Mouse (Mus musculus) T-helper 2 cell (primary cell): Measurements from ENCODE around the gene Ccdc54.

Experiments
- in situ Hi-C: fragments of 300-600 bp; cut with MboI, MseI; formaldehyde crosslinking; loops from one replicate; pipeline ENCODE4 v1.15.1; 2025; ENCODE audit warnings: high pct_unique_total_duplicates

The Ccdc54 gene

GRCm38 (mm10) chr16:50591054-50591453 lies at the start of gene Ccdc54:
Gene Ccdc54 (minus strand): TSS chr16:50591154.
- in situ Hi-C loops, result no loop called here

GRCm38 (mm10) chr16:50632585-50632984 lies 41.6 kb upstream of the Ccdc54 start:
- in situ Hi-C loops, result no loop called here

GRCm38 (mm10) chr16:50615569-50615968 lies 24.6 kb upstream of the Ccdc54 start:
- in situ Hi-C loops, result no loop called here

- in situ Hi-C loops, result no loop called here
These were observed 22.0 kb upstream of the Ccdc54 start for GRCm38 (mm10) chr16:50612944-50613343.

GRCm38 (mm10) chr16:50610580-50610979 lies 19.6 kb upstream of the Ccdc54 start:
- in situ Hi-C loops, result no loop called here

GRCm38 (mm10) chr16:50607776-50608562 lies 17.0 kb upstream of the Ccdc54 start:
- in situ Hi-C loops, result no loop called here

GRCm38 (mm10) chr16:50604826-50605225 lies 13.9 kb upstream of the Ccdc54 start:
- in situ Hi-C loops, result no loop called here

- in situ Hi-C loops, result no loop called here
These were observed 11.0 kb upstream of the Ccdc54 start for GRCm38 (mm10) chr16:50601947-50602346.

GRCm38 (mm10) chr16:50600665-50601064 lies 9.7 kb upstream of the Ccdc54 start:
- in situ Hi-C loops, result no loop called here

- in situ Hi-C loops, result no loop called here
These were observed 5.7 kb upstream of the Ccdc54 start for GRCm38 (mm10) chr16:50596679-50597078.

- in situ Hi-C loops, result no loop called here
These were observed 5.2 kb upstream of the Ccdc54 start for GRCm38 (mm10) chr16:50596171-50596570.

- in situ Hi-C loops, result no loop called here
These were observed 3.9 kb upstream of the Ccdc54 start for GRCm38 (mm10) chr16:50594876-50595275.

- in situ Hi-C loops, result no loop called here
These were observed 2.4 kb upstream of the Ccdc54 start for GRCm38 (mm10) chr16:50593361-50593760.

- in situ Hi-C loops, result no loop called here
These were observed 1.3 kb downstream of the Ccdc54 start for GRCm38 (mm10) chr16:50589574-50590151.

GRCm38 (mm10) chr16:50588191-50588590 lies 2.8 kb downstream of the Ccdc54 start:
- in situ Hi-C loops, result no loop called here

GRCm38 (mm10) chr16:50587139-50587538 lies 3.8 kb downstream of the Ccdc54 start:
- in situ Hi-C loops, result no loop called here

GRCm38 (mm10) chr16:50578361-50578760 lies 12.6 kb downstream of the Ccdc54 start:
- in situ Hi-C loops, result no loop called here

GRCm38 (mm10) chr16:50572557-50572956 lies 18.4 kb downstream of the Ccdc54 start:
- in situ Hi-C loops, result no loop called here

GRCm38 (mm10) chr16:50559163-50559771 lies 31.7 kb downstream of the Ccdc54 start:
- in situ Hi-C loops, result no loop called here

GRCm38 (mm10) chr16:50553828-50554227 lies 37.1 kb downstream of the Ccdc54 start:
- in situ Hi-C loops, result no loop called here

- in situ Hi-C loops, result no loop called here
These were observed 39.0 kb downstream of the Ccdc54 start for GRCm38 (mm10) chr16:50551871-50552528.

- in situ Hi-C loops, result no loop called here
These were observed 40.0 kb downstream of the Ccdc54 start for GRCm38 (mm10) chr16:50550927-50551326.
